Mouse (Mus musculus) bone marrow, adult 2 months (tissue): ENCODE data around the gene Copz1. TPM values are rescaled to one million over a fixed set of nuclear protein-coding genes. Genes with fewer than 3 reads are reported as not detected.

Experiments
- H3K27ac ChIP-seq: fragments of 200-500 bp; 2 replicates; pipeline ENCODE4 v1.5.1; 2012; ENCODE audit warnings: low read depth, mild to moderate bottlenecking, control low read depth, inconsistent platforms, low read length; ENCODE audit not compliant: control insufficient read depth, poor library complexity, insufficient read depth
- H3K4me1 ChIP-seq: fragments of 200-500 bp; 2 replicates; pipeline ENCODE4 v1.6.1; 2011; ENCODE audit warnings: low read length; ENCODE audit not compliant: control insufficient read depth, insufficient read depth
- H3K4me3 ChIP-seq: fragments of 200-500 bp; replicated peaks from 2 replicates; pipeline ENCODE3; 2011; ENCODE audit warnings: mild to moderate bottlenecking, low read depth, low read length, control low read depth; ENCODE audit not compliant: control insufficient read depth
- CTCF ChIP-seq: fragments of 200-500 bp; IDR thresholded peaks from 2 replicates; pipeline ENCODE4 v1.5.1; 2011; ENCODE audit warnings: low read length, control low read depth; ENCODE audit not compliant: control insufficient read depth, insufficient read depth
- POLR2A ChIP-seq: fragments of 200-500 bp; IDR thresholded peaks from 2 replicates; pipeline ENCODE4 v1.6.1; 2011; ENCODE audit warnings: low read depth, mild to moderate bottlenecking, control low read depth, low read length, borderline replicate concordance; ENCODE audit not compliant: control insufficient read depth
- WGBS: fragments of 180-500 bp; shearing (Covaris S2); methylation state at CpG from one replicate; pipeline ENCODE4 v1.1.7; 2018; 5-methylcytosine and 5-hydroxymethylcytosine counted together
- polyA plus RNA-seq: library from polyadenylated mRNA; stranded (reverse); fragments of >200 nt; gene quantifications from 2 replicates; pipeline ENCODE4 v1.2.4, GENCODE M21; 2011; ENCODE audit warnings: low replicate concordance; ENCODE audit not compliant: missing spikeins, insufficient read depth, insufficient read length

Copz1 gene
- polyA plus RNA-seq, 1 experiment, result 155 TPM

DNA sequence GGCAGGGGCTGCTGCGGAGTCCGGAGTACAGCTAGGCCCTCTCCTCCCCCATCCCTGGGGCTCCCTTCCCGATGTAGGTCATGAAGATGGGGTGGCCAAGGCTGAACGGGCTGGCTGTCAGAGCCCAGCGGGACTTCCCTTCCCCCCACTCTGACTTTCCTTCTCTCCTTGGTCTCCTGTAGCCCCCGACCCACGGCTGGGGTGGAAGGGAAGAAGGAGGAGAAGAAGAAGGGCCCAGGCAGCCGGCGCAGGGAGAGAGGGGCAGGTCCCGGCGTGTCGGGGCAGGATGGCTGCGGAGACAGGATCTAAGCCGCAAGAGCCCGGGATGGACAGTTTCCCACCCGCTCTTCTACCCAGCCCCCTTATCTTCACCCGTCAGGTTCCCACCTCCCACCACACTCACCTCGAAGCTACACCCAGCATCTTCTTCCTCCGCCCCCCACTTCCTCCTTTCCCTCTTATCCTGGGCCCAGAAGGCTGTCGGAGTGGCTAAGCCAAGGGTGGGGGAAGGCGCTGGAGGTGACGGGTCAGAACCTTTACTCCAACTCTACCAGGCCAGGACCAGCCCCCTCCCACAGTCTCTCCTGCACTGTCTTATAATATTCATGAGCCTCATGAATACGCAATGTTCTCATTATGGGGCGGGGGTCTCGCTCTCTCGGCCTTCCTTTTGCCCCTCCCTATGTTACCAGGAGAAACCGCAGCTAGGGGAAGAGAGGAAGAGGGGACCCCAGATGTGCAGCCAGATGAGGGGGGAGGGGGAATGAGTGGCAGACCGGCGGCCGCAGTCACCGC, 66.8 kb downstream of the Copz1 start:
- Histone ChIP-seq H3K4me3 (peak overlapping the region; percentile 65), H3K27ac (no peak overlapping the region), H3K4me1 (no peaks in the 10 kb centered on the region)
- TF ChIP-seq POLR2A, result no peak
- TF ChIP-seq CTCF, result no peak
- 2% methylated on average over 31 of the region's 31 CpGs for WGBS

DNA sequence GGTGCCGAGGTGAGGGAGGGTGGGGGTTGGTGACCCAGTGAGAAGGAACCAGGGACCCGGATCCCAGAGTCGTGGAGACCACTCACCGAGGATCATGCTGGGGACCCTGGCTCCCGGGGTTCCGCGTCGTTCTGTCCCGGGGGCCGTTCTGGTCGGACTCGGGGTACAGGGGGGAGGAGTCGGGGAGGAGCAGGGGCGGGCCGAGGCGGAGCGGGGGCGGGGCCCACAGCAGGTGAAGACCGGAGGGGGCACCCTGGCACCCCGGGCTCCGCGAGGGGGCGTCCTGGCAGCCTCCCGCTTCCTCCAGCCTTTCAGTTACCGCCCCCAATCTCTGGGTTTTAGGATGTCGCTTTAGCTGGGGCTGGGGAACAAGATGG, 67.4 kb downstream of the Copz1 start, which contains the start of gene Zfp385a:
TSS of gene Zfp385a (minus strand) at position 133 of the 377 bp plus-strand sequence.
- under 1% methylated on average over 26 of the region's 26 CpGs for WGBS
- no peak within 1 kb of the TSS for H3K27ac ChIP-seq
- peak within 1 kb of the TSS; percentile 65 for H3K4me3 ChIP-seq
- TF ChIP-seq POLR2A (no peak; the same call in 1 of the 2 replicates), CTCF (no peak)
- H3K4me1 ChIP-seq, result no peaks in the 10 kb centered on the region

DNA sequence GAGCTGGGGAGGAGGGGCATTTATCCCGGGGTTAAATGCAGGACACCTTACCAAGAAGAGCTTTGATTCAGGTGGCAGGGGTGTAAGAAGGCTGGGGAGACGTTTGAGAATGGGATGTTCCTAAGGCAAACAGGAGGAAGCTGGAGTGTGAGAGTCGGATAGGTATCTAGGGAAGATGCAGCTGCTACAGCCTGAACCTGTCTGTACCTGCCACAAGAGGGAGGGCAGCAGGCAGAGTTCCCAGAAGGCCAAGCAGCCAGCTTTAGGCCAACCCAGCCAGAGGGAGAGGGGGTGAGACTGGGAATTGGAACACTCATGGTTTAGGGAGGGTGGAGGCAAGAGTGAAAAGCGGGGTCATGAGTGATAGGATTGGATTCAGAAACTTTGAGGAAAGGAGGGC, 68.3 kb downstream of the Copz1 start:
- Histone ChIP-seq H3K4me1 (no peaks in the 10 kb centered on the region), H3K27ac (no peak overlapping the region), H3K4me3 (no peak overlapping the region)
- 34% methylated on average over 4 of the region's 4 CpGs for WGBS
- no peak for TF ChIP-seq CTCF
- no peak for TF ChIP-seq POLR2A

DNA sequence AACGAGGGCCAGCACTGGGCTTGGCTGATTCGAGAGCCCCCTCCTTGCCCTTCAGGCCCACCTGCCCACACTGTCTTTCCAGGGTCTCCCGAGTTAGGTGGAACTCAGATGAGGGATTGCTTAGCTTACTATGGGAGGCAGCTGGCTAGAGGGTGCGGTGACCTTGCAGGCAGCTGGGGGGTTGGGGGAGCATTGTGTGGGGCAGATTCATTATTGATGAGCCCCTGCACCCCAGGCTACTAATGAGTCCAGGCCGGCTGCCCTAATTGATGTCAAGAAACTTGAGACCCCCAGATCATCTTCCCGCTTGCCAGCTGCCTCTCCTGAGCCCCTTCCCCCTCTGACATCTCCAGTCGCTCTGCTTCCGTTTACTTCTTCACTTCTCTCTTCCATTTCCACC, 69.0 kb downstream of the Copz1 start:
- H3K4me1 ChIP-seq, result no peaks in the 10 kb centered on the region
- H3K4me3 ChIP-seq, result no peak overlapping the region
- no peak for TF ChIP-seq POLR2A
- no peak for TF ChIP-seq CTCF
- no peak overlapping the region for H3K27ac ChIP-seq
- WGBS, result 76% methylated on average over 8 of the region's 8 CpGs

DNA sequence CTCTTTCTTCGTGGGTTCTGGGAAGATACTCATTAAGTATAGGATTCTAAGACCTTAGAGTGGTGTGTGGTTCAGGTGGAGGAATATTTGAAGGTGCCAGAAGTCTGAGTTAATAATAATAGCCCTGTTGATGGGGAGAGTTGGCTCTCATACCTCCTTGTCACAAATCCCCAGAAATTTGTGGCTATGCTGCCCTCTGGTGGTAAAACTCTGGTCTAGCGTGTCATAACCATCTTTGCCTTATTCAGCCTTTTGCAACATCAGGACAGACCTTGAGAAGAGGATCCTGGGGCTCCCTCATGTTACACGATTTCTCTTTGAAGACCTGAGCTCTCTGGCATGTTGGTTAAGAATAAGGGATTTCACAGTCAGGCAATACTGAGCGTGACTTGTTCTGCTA, 69.9 kb downstream of the Copz1 start:
- H3K4me1 ChIP-seq, result no peaks in the 10 kb centered on the region
- 28% methylated on average over 4 of the region's 4 CpGs for WGBS
- TF ChIP-seq CTCF (peak; percentile 32; the same call in 1 of the 2 replicates), POLR2A (no peak)
- H3K4me3 ChIP-seq, result no peak overlapping the region
- H3K27ac ChIP-seq, result no peak overlapping the region

DNA sequence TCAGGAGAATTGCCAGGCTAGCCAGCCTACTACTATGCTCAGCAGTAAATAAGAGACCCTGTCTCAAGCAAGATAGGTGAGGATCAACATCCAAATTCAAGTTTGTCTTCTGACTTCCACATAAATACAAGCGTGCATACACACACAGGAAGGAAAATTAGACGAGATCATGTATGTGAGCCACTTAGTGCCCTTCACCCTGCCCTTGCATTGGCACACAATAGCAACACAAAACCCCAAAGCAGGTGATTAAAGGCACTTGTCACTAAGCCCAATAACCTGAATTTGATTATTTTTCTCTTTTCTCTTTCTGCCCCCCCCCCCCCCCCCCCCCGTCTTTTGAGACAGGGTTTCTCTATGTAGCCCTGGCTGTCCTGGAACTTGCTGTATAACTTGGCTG, 70.5 kb downstream of the Copz1 start:
- Histone ChIP-seq H3K27ac (no peak overlapping the region), H3K4me1 (no peaks in the 10 kb centered on the region), H3K4me3 (no peak overlapping the region)
- WGBS, result 67% methylated on average over 3 of the region's 3 CpGs
- TF ChIP-seq POLR2A (no peak), CTCF (no peak)

DNA sequence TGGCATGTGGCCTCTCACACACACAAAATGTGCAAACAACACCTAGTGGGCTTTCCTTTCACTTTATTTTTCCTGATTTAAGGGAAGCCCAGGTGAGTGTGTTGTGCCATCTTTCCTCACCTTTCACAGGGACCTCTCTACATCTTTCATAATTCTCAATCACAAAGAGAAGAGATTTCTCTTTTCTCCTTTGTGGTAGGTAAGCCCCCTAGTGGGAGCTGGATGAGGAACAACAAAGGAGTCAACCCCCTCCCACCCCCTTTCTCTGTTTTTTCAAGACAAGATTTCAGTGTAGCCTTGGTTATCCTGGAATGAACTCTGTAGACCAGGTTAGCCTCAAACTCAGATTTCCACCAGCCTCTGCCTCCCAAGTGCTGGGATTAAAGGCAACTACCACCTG, 71.0 kb downstream of the Copz1 start:
- H3K27ac ChIP-seq, result no peak overlapping the region
- no peaks in the 10 kb centered on the region for H3K4me1 ChIP-seq
- H3K4me3 ChIP-seq, result no peak overlapping the region
- no peak for TF ChIP-seq CTCF
- TF ChIP-seq POLR2A, result no peak

DNA sequence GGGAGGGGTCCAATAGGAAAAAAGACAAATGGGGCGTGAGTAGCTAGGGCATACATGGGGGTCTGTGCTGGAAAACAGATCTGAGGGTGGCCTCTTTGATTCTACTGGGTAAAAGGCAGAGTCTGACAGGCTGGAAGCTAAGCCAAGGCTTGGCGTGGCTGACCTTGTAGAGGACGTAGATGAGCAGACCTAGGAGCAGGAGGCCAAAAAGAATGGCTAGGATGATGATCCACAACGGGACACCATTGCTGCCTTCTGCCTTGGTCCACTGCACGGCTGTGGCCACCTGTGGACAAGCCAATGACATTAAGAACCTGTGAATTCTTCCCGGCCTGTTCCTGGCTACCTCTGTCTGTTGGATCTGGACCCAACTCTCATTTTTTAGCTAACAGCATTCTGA, 73.3 kb downstream of the Copz1 start:
- Histone ChIP-seq H3K27ac (no peak overlapping the region), H3K4me3 (no peak overlapping the region), H3K4me1 (no peaks in the 10 kb centered on the region)

More for the DNA sequence above, 73.3 kb downstream of the Copz1 start:
- TF ChIP-seq POLR2A (no peak), CTCF (no peak)
- 86% methylated on average over 6 of the region's 6 CpGs for WGBS
